Mouse (Mus musculus) lung, embryonic 15.5 days (tissue): Measurements from ENCODE around the gene Olfr688. TPM values are rescaled to one million over a fixed set of nuclear protein-coding genes. Genes with fewer than 3 reads are reported as not detected.

Experiments used
- ATAC-seq: fragments of 200-750 bp; cut with Nextera tagmentation; 2 replicates; pipeline ENCODE4 v1.8.0; 2017; ENCODE audit warnings: moderate number of reproducible peaks, borderline replicate concordance; ENCODE audit not compliant: low FRiP score, low TSS enrichment; ENCODE audit errors: extremely low read depth
- H3K27ac ChIP-seq: fragments of 300-500 bp; sonication (generic); 2 replicates; pipeline ENCODE4 v1.5.1; 2015; ENCODE audit warnings: moderate library complexity, mild to moderate bottlenecking, inconsistent platforms
- H3K27me3 ChIP-seq: fragments of 300-500 bp; sonication (generic); 2 replicates; pipeline ENCODE4 v1.6.1; 2015; ENCODE audit warnings: inconsistent platforms
- H3K36me3 ChIP-seq: fragments of 300-500 bp; sonication (generic); 2 replicates; pipeline ENCODE4 v1.6.1; 2015; ENCODE audit warnings: inconsistent platforms
- H3K4me1 ChIP-seq: fragments of 300-500 bp; sonication (generic); 2 replicates; pipeline ENCODE4 v1.6.1; 2015; ENCODE audit warnings: inconsistent platforms
- H3K4me2 ChIP-seq: fragments of 300-500 bp; sonication (generic); 2 replicates; pipeline ENCODE4 v1.6.1; 2015; ENCODE audit warnings: inconsistent platforms, mild to moderate bottlenecking, moderate library complexity
- H3K4me3 ChIP-seq: fragments of 300-500 bp; sonication (generic); 2 replicates; pipeline ENCODE4 v1.5.1; 2015; ENCODE audit warnings: mild to moderate bottlenecking, inconsistent platforms
- H3K9ac ChIP-seq: fragments of 300-500 bp; sonication (generic); 2 replicates; pipeline ENCODE4 v1.6.1; 2015; ENCODE audit warnings: inconsistent platforms
- H3K9me3 ChIP-seq: fragments of 300-500 bp; sonication (generic); 2 replicates; pipeline ENCODE4 v1.6.1; 2016; ENCODE audit warnings: inconsistent platforms
- WGBS: fragments of 180-500 bp; shearing (Covaris S2); methylation state at CpG from one replicate; pipeline ENCODE4 v1.1.7; 2015; 5-methylcytosine and 5-hydroxymethylcytosine counted together
- polyA plus RNA-seq: library from polyadenylated mRNA; unstranded; fragments of >200 nt; fragmentation: Nextera tagmentation; extraction: Ambion mirVana; gene quantifications from 2 replicates; pipeline ENCODE4 v1.2.1, GENCODE M21; 2015

Gene Olfr688
- not detected in 2 replicates for polyA plus RNA-seq

GRCm38 (mm10) chr7:105287795-105288194 lies at the start of gene Olfr688:
Gene Olfr688 (plus strand): TSS chr7:105288095.
- Histone ChIP-seq H3K27ac (no peak within 1 kb of the TSS), H3K36me3 (no peaks in the 10 kb centered on the region), H3K4me2 (no peak within 1 kb of the TSS), H3K27me3 (no peaks in the 10 kb centered on the region), H3K4me1 (no peaks in the 10 kb centered on the region), H3K9me3 (no peaks in the 10 kb centered on the region), H3K4me3 (no peak within 1 kb of the TSS), H3K9ac (no peak within 1 kb of the TSS)
- 76% methylated on average over 6 of the region's 6 CpGs for WGBS
- ATAC-seq, result no peak

- no peak for ATAC-seq
- no peaks in the 10 kb centered on the region for H3K9me3 ChIP-seq
- H3K27me3 ChIP-seq, result no peaks in the 10 kb centered on the region
- 77% methylated on average over 3 of the region's 3 CpGs for WGBS
- H3K27ac ChIP-seq, result no peak overlapping the region
- no peak overlapping the region for H3K4me2 ChIP-seq
- no peak overlapping the region for H3K4me3 ChIP-seq
- H3K36me3 ChIP-seq, result no peaks in the 10 kb centered on the region
- H3K9ac ChIP-seq, result no peak overlapping the region
- H3K4me1 ChIP-seq, result no peaks in the 10 kb centered on the region
Measured at GRCm38 (mm10) chr7:105247671-105248070, 40.2 kb upstream of the Olfr688 start.

- Histone ChIP-seq H3K27ac (no peak overlapping the region), H3K4me2 (no peak overlapping the region), H3K4me1 (no peaks in the 10 kb centered on the region), H3K9me3 (no peaks in the 10 kb centered on the region), H3K27me3 (no peaks in the 10 kb centered on the region), H3K9ac (no peak overlapping the region), H3K4me3 (no peak overlapping the region), H3K36me3 (no peaks in the 10 kb centered on the region)
- WGBS, result 59% methylated on average over 1 of the region's 1 CpGs
- ATAC-seq, result no peak
Measured at GRCm38 (mm10) chr7:105248197-105248596, 39.7 kb upstream of the Olfr688 start.

GRCm38 (mm10) chr7:105256656-105257055 lies 31.2 kb upstream of the Olfr688 start:
- Histone ChIP-seq H3K4me3 (no peak overlapping the region), H3K4me1 (no peaks in the 10 kb centered on the region), H3K27me3 (no peaks in the 10 kb centered on the region), H3K9me3 (no peaks in the 10 kb centered on the region), H3K36me3 (no peaks in the 10 kb centered on the region), H3K4me2 (no peak overlapping the region), H3K27ac (no peak overlapping the region), H3K9ac (no peak overlapping the region)
- no peak for ATAC-seq
- WGBS, result 66% methylated on average over 5 of the region's 5 CpGs

GRCm38 (mm10) chr7:105272426-105272825 lies 15.5 kb upstream of the Olfr688 start:
- Histone ChIP-seq H3K9me3 (no peaks in the 10 kb centered on the region), H3K9ac (no peak overlapping the region), H3K36me3 (no peaks in the 10 kb centered on the region), H3K4me1 (no peaks in the 10 kb centered on the region), H3K27ac (no peak overlapping the region), H3K27me3 (no peaks in the 10 kb centered on the region), H3K4me2 (no peak overlapping the region), H3K4me3 (no peak overlapping the region)
- ATAC-seq, result no peak
- 58% methylated on average over 7 of the region's 7 CpGs for WGBS

GRCm38 (mm10) chr7:105290051-105290450 lies 2.2 kb downstream of the Olfr688 start:
- Histone ChIP-seq H3K27ac (no peak overlapping the region), H3K4me2 (no peak overlapping the region), H3K9ac (no peak overlapping the region), H3K4me1 (no peaks in the 10 kb centered on the region), H3K4me3 (no peak overlapping the region), H3K36me3 (no peaks in the 10 kb centered on the region), H3K9me3 (no peaks in the 10 kb centered on the region), H3K27me3 (no peaks in the 10 kb centered on the region)
- ATAC-seq, result no peak

GRCm38 (mm10) chr7:105310865-105311264 lies 23.0 kb downstream of the Olfr688 start, which contains the start of gene Olfr689:
Gene Olfr689 (plus strand): TSS chr7:105311165.
- H3K4me3 ChIP-seq, result no peak within 1 kb of the TSS
- 79% methylated on average over 1 of the region's 1 CpGs for WGBS
- H3K27ac ChIP-seq, result no peak within 1 kb of the TSS
- H3K4me1 ChIP-seq, result no peaks in the 10 kb centered on the region
- no peak within 1 kb of the TSS for H3K9ac ChIP-seq
- H3K4me2 ChIP-seq, result no peak within 1 kb of the TSS
- H3K36me3 ChIP-seq, result no peaks in the 10 kb centered on the region
- H3K9me3 ChIP-seq, result no peaks in the 10 kb centered on the region
- no peaks in the 10 kb centered on the region for H3K27me3 ChIP-seq
- ATAC-seq, result no peak

GRCm38 (mm10) chr7:105325302-105325701 lies 37.4 kb downstream of the Olfr688 start:
- ATAC-seq, result no peak
- 65% methylated on average over 2 of the region's 2 CpGs for WGBS
- H3K27me3 ChIP-seq, result no peaks in the 10 kb centered on the region
- no peak overlapping the region for H3K4me2 ChIP-seq
- no peak overlapping the region for H3K4me3 ChIP-seq
- no peaks in the 10 kb centered on the region for H3K9me3 ChIP-seq
- no peaks in the 10 kb centered on the region for H3K4me1 ChIP-seq
- no peak overlapping the region for H3K27ac ChIP-seq
- no peaks in the 10 kb centered on the region for H3K36me3 ChIP-seq
- H3K9ac ChIP-seq, result no peak overlapping the region

GRCm38 (mm10) chr7:105334004-105334403 lies 46.1 kb downstream of the Olfr688 start, which contains the start of gene Olfr690:
Gene Olfr690 (minus strand): TSS chr7:105334104.
- Histone ChIP-seq H3K27ac (no peak within 1 kb of the TSS), H3K9me3 (no peaks in the 10 kb centered on the region), H3K27me3 (no peaks in the 10 kb centered on the region), H3K36me3 (no peaks in the 10 kb centered on the region), H3K4me2 (no peak within 1 kb of the TSS), H3K4me3 (no peak within 1 kb of the TSS), H3K4me1 (no peaks in the 10 kb centered on the region), H3K9ac (no peak within 1 kb of the TSS)
- ATAC-seq, result no peak
- 82% methylated on average over 1 of the region's 1 CpGs for WGBS

Other genes with a start within 250 kb of the Olfr688 start
- not detected in 2 replicates for gene Olfr677, start 236.7 kb upstream of the Olfr688 start, polyA plus RNA-seq
- gene Olfr678, start 223.6 kb upstream of the Olfr688 start, polyA plus RNA-seq, result not detected in 2 replicates
- not detected in 2 replicates for gene Olfr679, start 206.9 kb upstream of the Olfr688 start, polyA plus RNA-seq
- gene Olfr680-ps1, start 195.3 kb upstream of the Olfr688 start, polyA plus RNA-seq, result not detected in 2 replicates
- not detected in 2 replicates for gene Olfr681, start 171.3 kb upstream of the Olfr688 start, polyA plus RNA-seq
- gene Olfr683, start 141.1 kb upstream of the Olfr688 start, polyA plus RNA-seq, result not detected in 2 replicates
- gene Olfr684, start 124.4 kb upstream of the Olfr688 start, polyA plus RNA-seq, result not detected in 2 replicates
- gene Olfr685, start 102.1 kb upstream of the Olfr688 start, polyA plus RNA-seq, result not detected in 2 replicates
- gene Olfr686, start 80.6 kb upstream of the Olfr688 start, polyA plus RNA-seq, result not detected in 2 replicates
- not detected in 2 replicates for gene Olfr689, start 23.1 kb downstream of the Olfr688 start, polyA plus RNA-seq
- gene Olfr690, start 46.0 kb downstream of the Olfr688 start, polyA plus RNA-seq, result not detected in 2 replicates
- not detected in 2 replicates for gene Olfr691, start 54.2 kb downstream of the Olfr688 start, polyA plus RNA-seq
- gene Olfr692, start 80.1 kb downstream of the Olfr688 start, polyA plus RNA-seq, result not detected in 2 replicates
- gene Gm5901, start 86.9 kb downstream of the Olfr688 start, polyA plus RNA-seq, result not detected in 2 replicates
- gene Fam160a2, start 112.0 kb downstream of the Olfr688 start, polyA plus RNA-seq, result 40.3 and 41.0 TPM in 2 replicates
- not detected in 2 replicates for gene Cnga4, start 116.5 kb downstream of the Olfr688 start, polyA plus RNA-seq
- gene Cckbr, start 137.6 kb downstream of the Olfr688 start, polyA plus RNA-seq, result 0.21 and 0.29 TPM in 2 replicates
- gene Cavin3, start 194.2 kb downstream of the Olfr688 start, polyA plus RNA-seq, result 106 and 110 TPM in 2 replicates